Mouse (Mus musculus): Measurements from ENCODE around the gene Tm4sf1. TPM values are rescaled to one million over a fixed set of nuclear protein-coding genes. Genes with fewer than 3 reads are reported as not detected.

Gene Tm4sf1
- polyA plus RNA-seq, 1 experiment from 2014 or later = 35.6 TPM

- DNase-seq (ENCODE audit: low spot score) = no peak
Observed at GRCm38 (mm10) chr3:57287854-57288720, 13.7 kb downstream of the Tm4sf1 start.

GRCm38 (mm10) chr3:57287438-57287837 is 14.3 kb downstream of the Tm4sf1 start:
- no peak for DNase-seq (ENCODE audit: low spot score)

- no peak for DNase-seq (ENCODE audit: low spot score)
Observed at GRCm38 (mm10) chr3:57278225-57278624, 23.6 kb downstream of the Tm4sf1 start.

GRCm38 (mm10) chr3:57277453-57277852 is 24.3 kb downstream of the Tm4sf1 start:
- DNase-seq (ENCODE audit: low spot score) = no peak

- no peak for DNase-seq (ENCODE audit: low spot score)
Observed at GRCm38 (mm10) chr3:57276821-57277220, 25.0 kb downstream of the Tm4sf1 start.

- no peak for DNase-seq (ENCODE audit: low spot score)
Observed at GRCm38 (mm10) chr3:57268994-57269393, 32.8 kb downstream of the Tm4sf1 start.

GRCm38 (mm10) chr3:57267559-57268173 is 34.1 kb downstream of the Tm4sf1 start:
- DNase-seq (ENCODE audit: low spot score) = peak; percentile 5

- no peak for DNase-seq (ENCODE audit: low spot score)
Observed at GRCm38 (mm10) chr3:57253041-57253440, 48.7 kb downstream of the Tm4sf1 start.

- no peak for DNase-seq (ENCODE audit: low spot score)
Observed at GRCm38 (mm10) chr3:57252551-57252950, 49.2 kb downstream of the Tm4sf1 start.

GRCm38 (mm10) chr3:57245242-57245641 is 56.5 kb downstream of the Tm4sf1 start:
- no peak for DNase-seq (ENCODE audit: low spot score)

Other genes starting within 250 kb of the Tm4sf1 start
- gene Tm4sf4, start 123.3 kb upstream of the Tm4sf1 start, polyA plus RNA-seq (2015; fragmentation: Nextera tagmentation; extraction: Ambion mirVana) = not detected in 2 replicates

Data from thymus, postnatal 0 days (tissue).